7 mouse cellular contexts compared by ENCODE assay signal in genomic region chr11:3289803-3290639, GRCm38 (mm10). TPM values are rescaled to one million over a fixed set of nuclear protein-coding genes. Genes with fewer than 3 reads are reported as not detected.
DNase-seq lines count a peak whose midpoint lies in the region; ATAC-seq lines count a peak whose summit lies in the region.

No protein-coding gene starts in this region.

- H3K4me3 ChIP-seq in midbrain, embryonic 10.5 days = peak overlapping the region; percentile 95

- H3K36me3 ChIP-seq in midbrain, embryonic 10.5 days = peaks cover 35% of the 10 kb centered on the region

- under 1% methylated on average over 90 of the region's 92 CpGs for WGBS in midbrain, embryonic 10.5 days

- peak overlapping the region; percentile 100 for H3K27ac ChIP-seq in midbrain, embryonic 10.5 days (replicated peaks)

- H3K9me3 ChIP-seq in midbrain, embryonic 10.5 days (replicated peaks) = no peaks in the 10 kb centered on the region; the same call in 1 of the 2 replicates

- intact Hi-C loops in left cerebral cortex, postnatal 36 days (cut with DNase I) = loop anchor here (1.0 to 2.0 kb wide), 2 partner anchors 24 to 41 kb away; partner anchors contain the start of genes Drg1 and Pik3ip1

- ATAC-seq in inflammation-experienced regulatory T-cells, adult 6 months = peak; percentile 52

- peaks cover 49% of the 10 kb centered on the region for H3K4me1 ChIP-seq in midbrain, embryonic 10.5 days

- H3K27me3 ChIP-seq in midbrain, embryonic 10.5 days (ENCODE audit: low read depth, poor library complexity, severe bottlenecking) = no peaks in the 10 kb centered on the region

- DNase-seq in adrenal gland, adult (ENCODE audit: inconsistent age in 2 of 2, low spot score in 1 of 2) = peak; percentile 87 to 96
- peak; percentile 67 to 86 for DNase-seq in cerebellum, postnatal 4 days (ENCODE audit: low spot score in 2 of 2)
- peak; percentile 79 for DNase-seq in gastrocnemius, postnatal 10 days
- peak; percentile 90 to 91 for DNase-seq in left cerebral cortex, postnatal 36 days (ENCODE audit: low spot score in 2 of 2)
- peak; percentile 88 for DNase-seq in midbrain, embryonic 10.5 days (ENCODE audit: low spot score)
- DNase-seq in right cerebral cortex, postnatal 36 days (ENCODE audit: low spot score in 2 of 2) = peak; percentile 70 to 82

RNA-seq across cellular contexts. Expression of gene Patz1, which starts 1.3 kb away (rescaled TPM):
- total RNA-seq in gastrocnemius, postnatal 10 days (2021) = 10 to 100 TPM; 19.5 to 21.0 TPM
- 10 to 100 TPM; 15.5 to 19.6 (median 16.0) TPM for polyA plus RNA-seq in inflammation-experienced regulatory T-cells, adult 6 months (2017; shearing (Covaris generic))
- total RNA-seq in left cerebral cortex, postnatal 36 days (2021) = 10 to 100 TPM; 48.3 to 49.2 TPM
- polyA plus RNA-seq in midbrain, embryonic 10.5 days (2016; fragmentation: Nextera tagmentation; extraction: Ambion mirVana) = 112 and 122 TPM in 2 replicates

RNA-seq across cellular contexts. Expression of gene Drg1, which starts 23.8 kb away (rescaled TPM):
- 10 to 100 TPM; 47.3 to 52.0 TPM for total RNA-seq in gastrocnemius, postnatal 10 days (2021)
- polyA plus RNA-seq in inflammation-experienced regulatory T-cells, adult 6 months (2017; shearing (Covaris generic)) = 100 to 1,000 TPM; 162 to 177 (median 172) TPM
- 10 to 100 TPM; 86.5 to 91.1 TPM for total RNA-seq in left cerebral cortex, postnatal 36 days (2021)
- 342 and 344 TPM in 2 replicates for polyA plus RNA-seq in midbrain, embryonic 10.5 days (2016; fragmentation: Nextera tagmentation; extraction: Ambion mirVana)

RNA-seq across cellular contexts. Expression of gene Pik3ip1, which starts 40.2 kb away (rescaled TPM):
- 10 to 100 TPM; 11.0 to 15.8 TPM for total RNA-seq in gastrocnemius, postnatal 10 days (2021)
- polyA plus RNA-seq in inflammation-experienced regulatory T-cells, adult 6 months (2017; shearing (Covaris generic)) = 10 to 100 TPM; 11.5 to 59.1 (median 35.3) TPM
- total RNA-seq in left cerebral cortex, postnatal 36 days (2021) = 10 to 100 TPM; 32.6 to 34.3 TPM
- polyA plus RNA-seq in midbrain, embryonic 10.5 days (2016; fragmentation: Nextera tagmentation; extraction: Ambion mirVana) = 7.4 and 13.0 TPM in 2 replicates

Comparison
In these comparisons a context has a peak if more than half of its experiments do, and no peak if none do; other contexts are left out.
1. Peak in every context shown above with its lines: DNase-seq, ATAC-seq, H3K4me3 ChIP-seq and H3K27ac ChIP-seq.